Mouse (Mus musculus) kidney, adult 2 months (tissue): ENCODE measurements around the gene Tmem238l.

Experiments used
- CTCF ChIP-seq: fragments of 200-500 bp; conservative IDR thresholded peaks from 2 replicates; pipeline ENCODE4 v1.5.1; 2011; ENCODE audit warnings: low read depth, mild to moderate bottlenecking, control low read depth, low read length, moderate library complexity, mixed read lengths; ENCODE audit not compliant: insufficient read depth, insufficient read length
- POLR2A ChIP-seq: fragments of 200-500 bp; IDR thresholded peaks from one replicate; pipeline ENCODE4 v1.6.1; 2011; ENCODE audit warnings: low read depth, low read length, control low read depth

GRCm38 (mm10) chr11:66993674-66994073 lies 37.2 kb downstream of the Tmem238l start:
- no peak for TF ChIP-seq CTCF
- TF ChIP-seq POLR2A = no peak
